Mouse (Mus musculus): ENCODE data around the gene Pkhd1. TPM values are rescaled to one million over a fixed set of nuclear protein-coding genes. Genes with fewer than 3 reads are reported as not detected.

Gene Pkhd1
- total and polyA plus RNA-seq, 2 experiments = 1.5 to 10.0 TPM

- WGBS = 75% methylated on average over 3 of the region's 3 CpGs
Observed at GRCm38 (mm10) chr1:20306116-20306515, 311.7 kb downstream of the Pkhd1 start.

DNA sequence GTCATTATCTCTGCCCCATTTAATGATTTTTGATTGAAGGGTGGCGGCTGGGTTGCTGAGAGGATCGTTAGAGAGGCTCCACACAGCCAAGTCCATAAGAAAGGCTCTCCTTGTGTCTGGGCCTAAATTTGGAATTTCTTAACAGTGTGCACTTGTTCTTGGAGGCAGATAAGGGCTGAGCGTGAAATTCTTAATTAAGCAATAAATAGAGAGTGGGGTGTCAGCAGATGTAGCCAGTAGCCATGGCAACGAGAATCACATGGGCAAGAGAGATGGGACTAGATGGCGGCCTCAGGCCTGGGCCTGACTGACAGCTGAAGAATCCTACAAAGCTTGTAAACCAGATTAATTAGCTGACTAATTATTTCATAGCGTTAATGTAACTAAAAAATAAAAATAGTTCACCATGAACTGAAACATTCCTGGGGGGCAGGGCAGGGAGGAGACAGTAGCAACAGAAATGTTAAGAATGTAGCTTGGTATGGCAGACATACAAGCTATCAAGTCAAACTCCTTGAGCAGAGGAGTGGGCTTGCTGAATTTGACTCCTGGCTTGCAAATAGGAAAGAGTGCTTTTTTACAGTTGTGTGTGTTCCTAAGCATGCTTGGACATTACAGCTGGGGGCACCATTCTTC lies 314.8 kb downstream of the Pkhd1 start:
- Histone ChIP-seq H3K79me2 (ENCODE audit: control insufficient read depth, insufficient read depth, low read length) (no peaks in the 10 kb centered on the region), H3K36me3 (ENCODE audit: control insufficient read depth, insufficient read depth, low read length) (no peaks in the 10 kb centered on the region), H3K4me1 (ENCODE audit: control insufficient read depth, insufficient read depth, low read length) (no peaks in the 10 kb centered on the region), H3K9ac (ENCODE audit: low read depth, low read length) (no peak overlapping the region), H3K4me3 (ENCODE audit: insufficient read depth, low read depth, low read length) (no peak overlapping the region), H3K27ac (replicated peaks; ENCODE audit: insufficient read depth, low read depth, low read length) (no peak overlapping the region), H3K27me3 (ENCODE audit: control insufficient read depth, insufficient read depth, low read length) (no peaks in the 10 kb centered on the region)
- no peak for DNase-seq (ENCODE audit: extremely low read depth, low read depth, low spot score)
- 86% methylated on average over 6 of the region's 6 CpGs for WGBS
- TF ChIP-seq POLR2A (IDR thresholded peaks at IDR 0.05; ENCODE audit: extremely low read depth, insufficient read depth, low read length) (no peak), CTCF (IDR thresholded peaks at IDR 0.05; ENCODE audit: low read depth, low read length) (no peak)

More at GRCm38 (mm10) chr1:20306116-20306515, 311.7 kb downstream of the Pkhd1 start:
- H3K79me2 ChIP-seq (ENCODE audit: control insufficient read depth, insufficient read depth, low read length) = no peaks in the 10 kb centered on the region
- TF ChIP-seq CTCF (IDR thresholded peaks at IDR 0.05; ENCODE audit: low read depth, low read length) (peak; percentile 33; the same call in 1 of the 2 replicates), POLR2A (IDR thresholded peaks at IDR 0.05; ENCODE audit: extremely low read depth, insufficient read depth, low read length) (no peak)
- H3K9ac ChIP-seq (ENCODE audit: low read depth, low read length) = no peak overlapping the region
- peak; percentile 9 for DNase-seq (ENCODE audit: extremely low read depth, low read depth, low spot score)
- no peaks in the 10 kb centered on the region for H3K27me3 ChIP-seq (ENCODE audit: control insufficient read depth, insufficient read depth, low read length)
- no peak overlapping the region for H3K27ac ChIP-seq (replicated peaks; ENCODE audit: insufficient read depth, low read depth, low read length)
- H3K4me3 ChIP-seq (ENCODE audit: insufficient read depth, low read depth, low read length) = no peak overlapping the region
- H3K4me1 ChIP-seq (ENCODE audit: control insufficient read depth, insufficient read depth, low read length) = no peaks in the 10 kb centered on the region
- no peaks in the 10 kb centered on the region for H3K36me3 ChIP-seq (ENCODE audit: control insufficient read depth, insufficient read depth, low read length)

- 87% methylated on average over 8 of the region's 8 CpGs for WGBS
- Histone ChIP-seq H3K4me1 (ENCODE audit: control insufficient read depth, insufficient read depth, low read length) (no peaks in the 10 kb centered on the region), H3K27me3 (ENCODE audit: control insufficient read depth, insufficient read depth, low read length) (no peaks in the 10 kb centered on the region), H3K4me3 (ENCODE audit: insufficient read depth, low read depth, low read length) (no peak overlapping the region), H3K79me2 (ENCODE audit: control insufficient read depth, insufficient read depth, low read length) (no peaks in the 10 kb centered on the region), H3K9ac (ENCODE audit: low read depth, low read length) (no peak overlapping the region), H3K27ac (replicated peaks; ENCODE audit: insufficient read depth, low read depth, low read length) (no peak overlapping the region), H3K36me3 (ENCODE audit: control insufficient read depth, insufficient read depth, low read length) (no peaks in the 10 kb centered on the region)
- DNase-seq (ENCODE audit: extremely low read depth, low read depth, low spot score) = no peak
- TF ChIP-seq CTCF (IDR thresholded peaks at IDR 0.05; ENCODE audit: low read depth, low read length) = no peak
- TF ChIP-seq POLR2A (IDR thresholded peaks at IDR 0.05; ENCODE audit: extremely low read depth, insufficient read depth, low read length) = no peak
Observed at GRCm38 (mm10) chr1:20302187-20302942, 315.5 kb downstream of the Pkhd1 start.

DNA sequence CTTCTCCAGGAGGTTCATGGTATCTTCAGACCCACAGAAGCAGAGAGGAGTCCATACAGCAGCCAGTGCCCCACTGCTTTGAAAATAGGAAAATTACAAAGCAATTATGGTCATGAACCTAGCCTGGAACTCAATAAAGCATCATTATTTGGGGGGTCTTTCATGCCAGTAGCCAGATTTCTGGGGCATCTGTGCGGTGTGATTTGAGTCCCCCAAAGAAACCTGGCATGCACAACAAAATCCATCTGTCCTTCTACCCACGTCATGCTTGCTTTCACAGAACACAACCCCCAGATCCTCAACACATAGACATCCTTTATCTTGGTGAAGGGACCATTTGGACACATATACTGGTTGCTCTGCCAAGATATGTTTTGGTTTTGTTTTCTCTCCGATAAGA lies 316.2 kb downstream of the Pkhd1 start:
- H3K4me3 ChIP-seq (ENCODE audit: insufficient read depth, low read depth, low read length) = no peak overlapping the region
- WGBS = 87% methylated on average over 3 of the region's 3 CpGs
- TF ChIP-seq CTCF (IDR thresholded peaks at IDR 0.05; ENCODE audit: low read depth, low read length) (no peak), POLR2A (IDR thresholded peaks at IDR 0.05; ENCODE audit: extremely low read depth, insufficient read depth, low read length) (no peak)
- H3K79me2 ChIP-seq (ENCODE audit: control insufficient read depth, insufficient read depth, low read length) = no peaks in the 10 kb centered on the region
- no peaks in the 10 kb centered on the region for H3K4me1 ChIP-seq (ENCODE audit: control insufficient read depth, insufficient read depth, low read length)
- H3K27ac ChIP-seq (replicated peaks; ENCODE audit: insufficient read depth, low read depth, low read length) = no peak overlapping the region
- no peaks in the 10 kb centered on the region for H3K36me3 ChIP-seq (ENCODE audit: control insufficient read depth, insufficient read depth, low read length)
- H3K27me3 ChIP-seq (ENCODE audit: control insufficient read depth, insufficient read depth, low read length) = no peaks in the 10 kb centered on the region
- no peak overlapping the region for H3K9ac ChIP-seq (ENCODE audit: low read depth, low read length)
- DNase-seq (ENCODE audit: extremely low read depth, low read depth, low spot score) = no peak

GRCm38 (mm10) chr1:20288696-20289095 lies 329.2 kb downstream of the Pkhd1 start:
- DNase-seq (ENCODE audit: extremely low read depth, low read depth, low spot score) = no peak
- Histone ChIP-seq H3K36me3 (ENCODE audit: control insufficient read depth, insufficient read depth, low read length) (no peaks in the 10 kb centered on the region), H3K27me3 (ENCODE audit: control insufficient read depth, insufficient read depth, low read length) (no peaks in the 10 kb centered on the region), H3K27ac (replicated peaks; ENCODE audit: insufficient read depth, low read depth, low read length) (no peak overlapping the region), H3K79me2 (ENCODE audit: control insufficient read depth, insufficient read depth, low read length) (no peaks in the 10 kb centered on the region), H3K4me1 (ENCODE audit: control insufficient read depth, insufficient read depth, low read length) (no peaks in the 10 kb centered on the region), H3K9ac (ENCODE audit: low read depth, low read length) (no peak overlapping the region), H3K4me3 (ENCODE audit: insufficient read depth, low read depth, low read length) (no peak overlapping the region)
- TF ChIP-seq POLR2A (IDR thresholded peaks at IDR 0.05; ENCODE audit: extremely low read depth, insufficient read depth, low read length) (no peak), CTCF (IDR thresholded peaks at IDR 0.05; ENCODE audit: low read depth, low read length) (no peak)
- 80% methylated on average over 1 of the region's 1 CpGs for WGBS

DNA sequence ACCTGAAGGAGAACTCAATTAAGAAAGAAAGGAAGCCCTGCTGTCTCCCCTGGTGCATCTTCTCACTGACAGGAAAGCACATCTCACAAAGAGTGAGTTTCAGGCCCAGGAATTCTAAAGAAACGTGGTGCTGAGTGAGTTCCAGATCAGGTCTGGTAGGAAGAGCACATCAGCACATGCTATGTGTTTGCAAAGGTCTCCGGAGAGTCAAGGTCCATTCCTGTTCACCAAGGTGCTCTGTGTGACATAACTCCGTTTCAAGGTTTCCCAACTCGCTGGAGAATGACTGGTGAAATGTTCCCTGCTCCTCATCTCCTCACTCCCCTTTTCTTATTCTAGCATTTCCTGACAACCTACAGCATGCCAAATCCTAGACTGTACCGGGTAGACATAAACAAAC lies 357.5 kb downstream of the Pkhd1 start:
- Histone ChIP-seq H3K79me2 (ENCODE audit: control insufficient read depth, insufficient read depth, low read length) (no peaks in the 10 kb centered on the region), H3K9ac (ENCODE audit: low read depth, low read length) (no peak overlapping the region), H3K36me3 (ENCODE audit: control insufficient read depth, insufficient read depth, low read length) (no peaks in the 10 kb centered on the region), H3K4me1 (ENCODE audit: control insufficient read depth, insufficient read depth, low read length) (no peaks in the 10 kb centered on the region; the same call in 1 of the 2 replicates), H3K27me3 (ENCODE audit: control insufficient read depth, insufficient read depth, low read length) (no peaks in the 10 kb centered on the region), H3K4me3 (ENCODE audit: insufficient read depth, low read depth, low read length) (no peak overlapping the region), H3K27ac (replicated peaks; ENCODE audit: insufficient read depth, low read depth, low read length) (no peak overlapping the region)
- peak; percentile 22 for DNase-seq (ENCODE audit: extremely low read depth, low read depth, low spot score)
- no peak for TF ChIP-seq POLR2A (IDR thresholded peaks at IDR 0.05; ENCODE audit: extremely low read depth, insufficient read depth, low read length)
- no peak for TF ChIP-seq CTCF (IDR thresholded peaks at IDR 0.05; ENCODE audit: low read depth, low read length)
- WGBS = 33% methylated on average over 5 of the region's 5 CpGs
